In genomic region chr19:40815645-40816183, GRCm38 (mm10) we compare ENCODE assay signal across 23 mouse cellular contexts.
"Had no signal": no experiment of that assay in that cellular context is flagged by ENCODE, and none has a peak within 500 bp of the region (broad histone marks: within the 10 kb centered on the region; RNA-seq: fewer than 3 reads in every experiment).

No protein-coding gene starts in this region.

- DNase-seq: gastrocnemius, adult 2 months; gastrocnemius, postnatal 10 days; gastrocnemius, postnatal 25 days; heart, adult 2 months; heart, postnatal 10 days; heart, postnatal 4 days; kidney, adult 18-20 months; kidney, adult 8-10 months; kidney, postnatal 10 days; kidney, postnatal 25 days had no signal

- H3K4me1 ChIP-seq: hindbrain, embryonic 10.5 days; hindbrain, embryonic 12.5 days; intestine, embryonic 15.5 days; limb, embryonic 10.5 days; limb, embryonic 12.5 days had no signal

- H3K27ac ChIP-seq: gastrocnemius, adult 2 months; heart, adult 2 months; hindbrain, embryonic 10.5 days; hindbrain, embryonic 12.5 days; hindbrain, embryonic 14.5 days; intestine, embryonic 15.5 days; layer of hippocampus, adult 2 months; left cerebral cortex, adult 2 months; limb, embryonic 10.5 days; limb, embryonic 12.5 days had no signal

- H3K4me3 ChIP-seq: gastrocnemius, adult 2 months; heart, adult 2 months; heart, embryonic 12.5 days; hindbrain, embryonic 10.5 days; hindbrain, embryonic 12.5 days; intestine, embryonic 15.5 days; layer of hippocampus, adult 2 months; left cerebral cortex, adult 2 months; limb, embryonic 10.5 days; limb, embryonic 12.5 days had no signal

- H3K4me2 ChIP-seq: heart, embryonic 12.5 days; hindbrain, embryonic 12.5 days; hindbrain, embryonic 14.5 days; intestine, embryonic 15.5 days; limb, embryonic 12.5 days had no signal

- H3K36me3 ChIP-seq: heart, embryonic 12.5 days; hindbrain, embryonic 10.5 days; hindbrain, embryonic 12.5 days; intestine, embryonic 15.5 days; limb, embryonic 10.5 days; limb, embryonic 12.5 days had no signal

- H3K9ac ChIP-seq: heart, embryonic 12.5 days; hindbrain, embryonic 12.5 days; hindbrain, embryonic 14.5 days; intestine, embryonic 15.5 days; limb, embryonic 12.5 days had no signal

- H3K9me3 ChIP-seq: heart, embryonic 12.5 days; hindbrain, embryonic 10.5 days; hindbrain, embryonic 12.5 days; intestine, embryonic 15.5 days; limb, embryonic 10.5 days; limb, embryonic 12.5 days had no signal

- ATAC-seq: forebrain, embryonic 16.5 days; hindbrain, embryonic 16.5 days; inflammation-experienced regulatory T-cells, adult 6 months; intestine, embryonic 15.5 days; intestine, postnatal 0 days had no signal

- H3K27me3 ChIP-seq: heart, embryonic 12.5 days; hindbrain, embryonic 12.5 days; intestine, embryonic 15.5 days; limb, embryonic 12.5 days had no signal
